In genomic region chr8:35765499-35766193, GRCm38 (mm10) we compare ENCODE assay signal across 8 mouse cellular contexts. TPM values are rescaled to one million over a fixed set of nuclear protein-coding genes. Genes with fewer than 3 reads are reported as not detected.
A peak's percentile ranks its signal among the peaks of the same experiment; 100 is the strongest.
DNase-seq lines count a peak whose midpoint lies in the region; ATAC-seq lines count a peak whose summit lies in the region.

Gene Gm19410, plus strand, starts transcription at chr8:35765790.

- H3K27ac ChIP-seq in forebrain, embryonic 16.5 days (ENCODE audit: low read length) = no peak within 1 kb of the TSS
- H3K27ac ChIP-seq in kidney, embryonic 15.5 days = no peak within 1 kb of the TSS

- under 1% methylated on average over 35 of the region's 35 CpGs for WGBS in forebrain, embryonic 16.5 days
- WGBS in kidney, embryonic 15.5 days = under 1% methylated on average over 35 of the region's 35 CpGs

- peak within 1 kb of the TSS; percentile 96 for H3K4me2 ChIP-seq in forebrain, embryonic 16.5 days (ENCODE audit: low read length)
- H3K4me2 ChIP-seq in kidney, embryonic 15.5 days = peak within 1 kb of the TSS; percentile 86

- H3K9me3 ChIP-seq in forebrain, embryonic 16.5 days (ENCODE audit: control insufficient read depth, low read length) = no peaks in the 10 kb centered on the region
- H3K9me3 ChIP-seq in kidney, embryonic 15.5 days (replicated peaks) = no peaks in the 10 kb centered on the region

- peaks cover 12% of the 10 kb centered on the region for H3K4me1 ChIP-seq in forebrain, embryonic 16.5 days (replicated peaks; ENCODE audit: control insufficient read depth, insufficient read depth, low read length)
- H3K4me1 ChIP-seq in kidney, embryonic 15.5 days = peaks cover 14% of the 10 kb centered on the region

- H3K27me3 ChIP-seq in forebrain, embryonic 16.5 days (replicated peaks; ENCODE audit: control insufficient read depth, insufficient read depth, low read length) = peaks cover 10% of the 10 kb centered on the region
- H3K27me3 ChIP-seq in kidney, embryonic 15.5 days = peaks cover 46% of the 10 kb centered on the region

- peak within 1 kb of the TSS; percentile 50 for H3K4me3 ChIP-seq in forebrain, embryonic 16.5 days (replicated peaks; ENCODE audit: low read length)
- peak within 1 kb of the TSS; percentile 46 for H3K4me3 ChIP-seq in kidney, embryonic 15.5 days (replicated peaks)

- peak; percentile 6 for DNase-seq in kidney, adult 18-20 months
- no peak for DNase-seq in kidney, adult 11 months
- peak; percentile 14 to 19 for DNase-seq in adrenal gland, postnatal 36 days
- DNase-seq in lung, postnatal 10 days = peak; percentile 32
- peak; percentile 58 for DNase-seq in right cerebral cortex, postnatal 25 days

- ATAC-seq in forebrain, embryonic 16.5 days = peak; percentile 63; the same call in 1 of the 2 replicates
- peak; percentile 69 for ATAC-seq in kidney, embryonic 15.5 days (replicated peaks; ENCODE audit: low FRiP score)
- ATAC-seq in monocyte, adult 5-6 weeks (replicated peaks; ENCODE audit: insufficient number of reproducible peaks, low FRiP score, low TSS enrichment, poor library complexity, severe bottlenecking) = no peak

- H3K36me3 ChIP-seq in forebrain, embryonic 16.5 days (ENCODE audit: control insufficient read depth, insufficient read depth) = no peaks in the 10 kb centered on the region
- H3K36me3 ChIP-seq in kidney, embryonic 15.5 days = no peaks in the 10 kb centered on the region

- H3K9ac ChIP-seq in forebrain, embryonic 16.5 days (replicated peaks; ENCODE audit: low read depth, low read length) = peak within 1 kb of the TSS; percentile 63
- peak within 1 kb of the TSS; percentile 25; the same call in 1 of the 2 replicates for H3K9ac ChIP-seq in kidney, embryonic 15.5 days

RNA-seq across cellular contexts. Expression of gene Gm19410, which starts in this region (rescaled TPM):
- not detected for total RNA-seq in adrenal gland, postnatal 36 days (2021)
- 0.16 and 0.19 TPM in 2 replicates for polyA plus RNA-seq in forebrain, embryonic 16.5 days (2015; fragmentation: Nextera tagmentation; extraction: Ambion mirVana)
- 0.08 TPM in 2 replicates for polyA plus RNA-seq in kidney, embryonic 15.5 days (2015; fragmentation: Nextera tagmentation; extraction: Ambion mirVana)
- not detected in 3 replicates for total RNA-seq in monocyte, adult 5-6 weeks (2017)

Comparison
In these comparisons a context has a peak if more than half of its experiments do, and no peak if none do; other contexts are left out.
1. Peak in DNase-seq in adrenal gland, postnatal 36 days; RNA of the gene not detected or under 1 TPM.
2. Peak in ATAC-seq, H3K4me3 ChIP-seq, H3K9ac ChIP-seq and H3K4me2 ChIP-seq in forebrain, embryonic 16.5 days; RNA of the gene not detected or under 1 TPM.
3. Peak in ATAC-seq, H3K4me3 ChIP-seq, H3K9ac ChIP-seq and H3K4me2 ChIP-seq in kidney, embryonic 15.5 days; RNA of the gene not detected or under 1 TPM.